Mouse (Mus musculus) lung, postnatal 0 days (tissue): Measurements from ENCODE around the gene Erich2.

Experiments
- CTCF ChIP-seq: IDR thresholded peaks from 2 replicates; pipeline ENCODE4 v1.5.1; 2016; ENCODE audit warnings: antibody characterized with exemption, mild to moderate bottlenecking
- EP300 ChIP-seq: IDR thresholded peaks from 2 replicates; pipeline ENCODE4 v1.6.1; 2016; ENCODE audit warnings: antibody characterized with exemption, mild to moderate bottlenecking, control low read depth

- TF ChIP-seq EP300, result no peak
- no peak for TF ChIP-seq CTCF
Measured at GRCm38 (mm10) chr2:70552772-70553171, 44.2 kb downstream of the Erich2 start, which contains the start of gene Gad1.
